Mouse (Mus musculus) c-Kit-positive CD71-negative TER-119-negative erythroid progenitor cells, embryonic 14.5 days (primary cell): ENCODE results near the gene Kirrel3.
A peak's percentile ranks its signal among the peaks of the same experiment; 100 is the strongest.

Experiments used
- DNase-seq: peaks from one replicate; pipeline ENCODE4 v3.0.0-alpha.2; 2013; ENCODE audit warnings: low read depth

Gene Kirrel3

GRCm38 (mm10) chr9:34752076-34752800 is 266.5 kb downstream of the Kirrel3 start:
- no peak for DNase-seq

GRCm38 (mm10) chr9:34752801-34753170 is 267.1 kb downstream of the Kirrel3 start:
- peak; percentile 6 for DNase-seq

- no peak for DNase-seq
Observed at GRCm38 (mm10) chr9:34753891-34754290, 268.2 kb downstream of the Kirrel3 start.

GRCm38 (mm10) chr9:34754523-34755097 is 268.9 kb downstream of the Kirrel3 start:
- DNase-seq, result no peak

GRCm38 (mm10) chr9:34756055-34756454 is 270.4 kb downstream of the Kirrel3 start:
- no peak for DNase-seq

GRCm38 (mm10) chr9:34758925-34759324 is 273.2 kb downstream of the Kirrel3 start:
- no peak for DNase-seq

GRCm38 (mm10) chr9:34760521-34760920 is 274.8 kb downstream of the Kirrel3 start:
- no peak for DNase-seq

- no peak for DNase-seq
Observed at GRCm38 (mm10) chr9:34766792-34767623, 281.3 kb downstream of the Kirrel3 start.

- DNase-seq, result no peak
Observed at GRCm38 (mm10) chr9:34768961-34769360, 283.3 kb downstream of the Kirrel3 start.

GRCm38 (mm10) chr9:34770951-34771350 is 285.3 kb downstream of the Kirrel3 start:
- no peak for DNase-seq

- no peak for DNase-seq
Observed at GRCm38 (mm10) chr9:34771401-34771800, 285.7 kb downstream of the Kirrel3 start.

GRCm38 (mm10) chr9:34772022-34772437 is 286.3 kb downstream of the Kirrel3 start:
- no peak for DNase-seq

- no peak for DNase-seq
Observed at GRCm38 (mm10) chr9:34781356-34781755, 295.7 kb downstream of the Kirrel3 start.

- DNase-seq, result no peak
Observed at GRCm38 (mm10) chr9:34787915-34788314, 302.2 kb downstream of the Kirrel3 start.

GRCm38 (mm10) chr9:34795226-34795625 is 309.5 kb downstream of the Kirrel3 start:
- no peak for DNase-seq

- no peak for DNase-seq
Observed at GRCm38 (mm10) chr9:34797688-34798339, 312.1 kb downstream of the Kirrel3 start.

GRCm38 (mm10) chr9:34801662-34802061 is 316.0 kb downstream of the Kirrel3 start:
- no peak for DNase-seq

- DNase-seq, result no peak
Observed at GRCm38 (mm10) chr9:34806854-34807253, 321.2 kb downstream of the Kirrel3 start.

- no peak for DNase-seq
Observed at GRCm38 (mm10) chr9:34809993-34810513, 324.4 kb downstream of the Kirrel3 start.

GRCm38 (mm10) chr9:34818325-34818976 is 332.8 kb downstream of the Kirrel3 start:
- no peak for DNase-seq

- no peak for DNase-seq
Observed at GRCm38 (mm10) chr9:34824358-34825088, 338.8 kb downstream of the Kirrel3 start.
